Mouse (Mus musculus) large intestine, adult 2 months (tissue): Measurements from ENCODE around the gene Krtcap2. TPM values are rescaled to one million over a fixed set of nuclear protein-coding genes. Genes with fewer than 3 reads are reported as not detected.

ENCODE experiments used
- DNase-seq: peaks from one replicate; pipeline ENCODE4 v3.0.0-alpha.2; 2012; ENCODE audit warnings: low read depth, low spot score
- WGBS: fragments of 180-500 bp; shearing (Covaris S2); methylation state at CpG from one replicate; pipeline ENCODE4 v1.1.7; 2018; 5-methylcytosine and 5-hydroxymethylcytosine counted together
- polyA plus RNA-seq: library from polyadenylated mRNA; depleted of rRNA; stranded (reverse); fragments of >200 nt; gene quantifications from 2 replicates; pipeline ENCODE4 v1.2.3, GENCODE M21; 2012

Krtcap2 gene
- polyA plus RNA-seq, 1 experiment: 221 TPM

GRCm38 (mm10) chr3:89221167-89221566 lies 24.6 kb upstream of the Krtcap2 start:
- WGBS: 83% methylated on average over 5 of the region's 5 CpGs
- DNase-seq: no peak

GRCm38 (mm10) chr3:89224796-89225195 lies 21.0 kb upstream of the Krtcap2 start:
- DNase-seq: no peak
- WGBS: 81% methylated on average over 11 of the region's 11 CpGs

- WGBS: 79% methylated on average over 12 of the region's 12 CpGs
- no peak for DNase-seq
Measured at GRCm38 (mm10) chr3:89225321-89225815, 20.4 kb upstream of the Krtcap2 start.

GRCm38 (mm10) chr3:89225918-89226317 lies 19.8 kb upstream of the Krtcap2 start:
- WGBS: 79% methylated on average over 4 of the region's 4 CpGs
- no peak for DNase-seq

- DNase-seq: no peak
- WGBS: 76% methylated on average over 11 of the region's 11 CpGs
Measured at GRCm38 (mm10) chr3:89226361-89226760, 19.4 kb upstream of the Krtcap2 start.

GRCm38 (mm10) chr3:89226900-89227299 lies 18.9 kb upstream of the Krtcap2 start, which contains the start of gene Mtx1:
Gene Mtx1 (minus strand): TSS chr3:89227088.
- WGBS: 24% methylated on average over 21 of the region's 21 CpGs
- DNase-seq: no peak

GRCm38 (mm10) chr3:89227307-89228179 lies 18.2 kb upstream of the Krtcap2 start:
- WGBS: 5% methylated on average over 41 of the region's 41 CpGs
- DNase-seq: no peak

- under 1% methylated on average over 20 of the region's 20 CpGs for WGBS
- no peak for DNase-seq
Measured at GRCm38 (mm10) chr3:89228180-89228549, 17.6 kb upstream of the Krtcap2 start.

- WGBS: 43% methylated on average over 10 of the region's 10 CpGs
- no peak for DNase-seq
Measured at GRCm38 (mm10) chr3:89228836-89229235, 16.9 kb upstream of the Krtcap2 start, which contains the start of gene Muc1. Gene Muc1 (plus strand): TSS chr3:89229057.

- 63% methylated on average over 4 of the region's 4 CpGs for WGBS
- DNase-seq: no peak
Measured at GRCm38 (mm10) chr3:89229276-89229675, 16.5 kb upstream of the Krtcap2 start.

GRCm38 (mm10) chr3:89230561-89230960 lies 15.2 kb upstream of the Krtcap2 start:
- WGBS: 85% methylated on average over 2 of the region's 2 CpGs
- no peak for DNase-seq

GRCm38 (mm10) chr3:89231345-89231744 lies 14.4 kb upstream of the Krtcap2 start:
- no peak for DNase-seq
- WGBS: 30% methylated on average over 7 of the region's 7 CpGs

GRCm38 (mm10) chr3:89231772-89232275 lies 13.9 kb upstream of the Krtcap2 start:
- no peak for DNase-seq
- WGBS: 46% methylated on average over 16 of the region's 16 CpGs

- DNase-seq: no peak
- WGBS: 36% methylated on average over 6 of the region's 6 CpGs
Measured at GRCm38 (mm10) chr3:89232614-89233013, 13.2 kb upstream of the Krtcap2 start.

GRCm38 (mm10) chr3:89233562-89234110 lies 12.1 kb upstream of the Krtcap2 start:
- DNase-seq: no peak
- 23% methylated on average over 14 of the region's 14 CpGs for WGBS

GRCm38 (mm10) chr3:89236516-89236915 lies 9.2 kb upstream of the Krtcap2 start:
- 81% methylated on average over 10 of the region's 10 CpGs for WGBS
- DNase-seq: no peak

GRCm38 (mm10) chr3:89237682-89238081 lies 8.1 kb upstream of the Krtcap2 start:
- DNase-seq: no peak
- 47% methylated on average over 21 of the region's 21 CpGs for WGBS

GRCm38 (mm10) chr3:89238494-89238893 lies 7.3 kb upstream of the Krtcap2 start:
- 39% methylated on average over 12 of the region's 12 CpGs for WGBS

GRCm38 (mm10) chr3:89242331-89242895 lies 3.4 kb upstream of the Krtcap2 start:
- DNase-seq: no peak
- WGBS: 62% methylated on average over 9 of the region's 9 CpGs

More at GRCm38 (mm10) chr3:89238494-89238893, 7.3 kb upstream of the Krtcap2 start:
- DNase-seq: no peak

- no peak for DNase-seq
- 45% methylated on average over 14 of the region's 14 CpGs for WGBS
Measured at GRCm38 (mm10) chr3:89243609-89244008, 2.2 kb upstream of the Krtcap2 start.
